Comparison of ENCODE assay signal across 16 mouse cellular contexts in the genomic region with DNA sequence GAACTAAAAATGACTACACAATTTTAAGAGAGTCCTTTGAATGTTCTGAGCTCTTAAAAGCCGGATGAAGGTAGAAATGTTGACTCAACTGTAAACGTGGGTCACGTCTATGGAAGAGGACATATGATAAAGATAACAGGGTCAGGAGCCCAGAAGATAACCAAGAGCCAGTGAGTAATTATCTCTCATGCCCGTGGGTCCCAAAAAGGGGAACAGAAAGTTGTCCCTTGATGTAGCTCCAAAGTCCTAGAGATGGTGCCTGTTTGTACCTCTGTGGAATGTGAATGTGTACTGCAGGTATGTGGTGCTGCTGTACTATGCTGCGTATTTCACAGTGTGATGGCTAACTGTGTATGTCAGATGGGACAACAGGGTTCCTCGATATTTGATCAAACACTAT.
"Had no signal": no experiment of that assay in that cellular context is flagged by ENCODE, and none has a peak within 500 bp of the region (broad histone marks: within the 10 kb centered on the region; RNA-seq: fewer than 3 reads in every experiment).

No protein-coding gene starts in this region.

- H3K36me3 ChIP-seq: midbrain, embryonic 10.5 days; midbrain, embryonic 12.5 days; neural tube, embryonic 13.5 days; stomach, embryonic 15.5 days had no signal

- H3K27me3 ChIP-seq: midbrain, embryonic 12.5 days; neural tube, embryonic 13.5 days; stomach, embryonic 15.5 days had no signal

- H3K4me2 ChIP-seq: lung, embryonic 14.5 days; midbrain, embryonic 12.5 days; neural tube, embryonic 13.5 days; stomach, embryonic 15.5 days had no signal

- H3K9ac ChIP-seq: lung, embryonic 14.5 days; midbrain, embryonic 12.5 days; neural tube, embryonic 13.5 days; stomach, embryonic 15.5 days had no signal

- ATAC-seq: midbrain, embryonic 16.5 days had no signal

- H3K4me3 ChIP-seq: midbrain, embryonic 10.5 days; midbrain, embryonic 12.5 days; myocyte; neural tube, embryonic 13.5 days; stomach, embryonic 15.5 days had no signal

- H3K27ac ChIP-seq: midbrain, embryonic 10.5 days; midbrain, embryonic 12.5 days; neural tube, embryonic 13.5 days; stomach, embryonic 15.5 days; stomach, postnatal 0 days had no signal

- H3K4me1 ChIP-seq: midbrain, embryonic 10.5 days; midbrain, embryonic 12.5 days; neural tube, embryonic 13.5 days; stomach, embryonic 15.5 days had no signal

- DNase-seq: lung, adult 18-20 months; lung, embryonic 14.5 days; lung, postnatal 10 days; lung, postnatal 4 days; midbrain, embryonic 14.5 days; right cerebral cortex, postnatal 14 days; thymus, adult 2 months; thymus, postnatal 25 days; thymus, postnatal 4 days had no signal

- H3K9me3 ChIP-seq: midbrain, embryonic 10.5 days; midbrain, embryonic 12.5 days; neural tube, embryonic 13.5 days; stomach, embryonic 15.5 days had no signal
